Mouse (Mus musculus): ENCODE measurements around the gene Oser1.

DNA sequence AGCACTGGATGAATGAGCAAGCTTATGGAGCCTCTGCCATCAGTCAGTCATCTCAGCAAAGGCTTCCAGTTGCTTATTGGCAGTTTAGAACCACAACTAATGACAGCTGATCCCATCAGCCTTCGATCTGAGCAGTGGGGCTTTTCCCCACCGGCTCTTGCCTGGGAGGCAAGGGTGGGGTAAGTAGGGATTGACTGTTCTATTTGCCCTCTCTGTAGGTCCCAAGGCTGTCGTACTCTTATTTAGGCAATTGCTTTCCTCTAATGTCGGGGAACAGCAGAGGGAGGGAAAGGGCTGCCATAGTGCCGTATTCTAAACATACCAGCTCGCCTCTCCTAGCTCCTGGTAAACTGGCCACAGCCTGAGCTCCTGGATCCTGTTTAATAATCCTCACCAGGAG, at the start of gene Oser1:
- TF ChIP-seq RCOR1 (IDR thresholded peaks at IDR 0.05; ENCODE audit: low read depth, low read length) = no peak
- no peak for TF ChIP-seq HCFC1 (IDR thresholded peaks at IDR 0.05; ENCODE audit: low read depth, low read length)
- TF ChIP-seq CTCF (IDR thresholded peaks at IDR 0.05 in 2 of 3, conservative IDR thresholded peaks at IDR 0.05 in 1 of 3; ENCODE audit: control insufficient read depth in 1 of 3, insufficient read depth in 1 of 3, low read depth in 2 of 3, low read length in 3 of 3, poor library complexity in 1 of 3, severe bottlenecking in 1 of 3) = no peak
- TF ChIP-seq MAX (IDR thresholded peaks at IDR 0.05; ENCODE audit: low read length) = no peak
- TF ChIP-seq POLR2AphosphoS5 (IDR thresholded peaks at IDR 0.05; ENCODE audit: borderline replicate concordance, low read depth, low read length) = no peak
- no peak for TF ChIP-seq POLR2A (IDR thresholded peaks at IDR 0.05; ENCODE audit: control insufficient read depth in 1 of 2, insufficient read depth in 1 of 2, low read depth in 1 of 2, low read length in 2 of 2, poor library complexity in 1 of 2)
- TF ChIP-seq CHD2 (IDR thresholded peaks at IDR 0.05; ENCODE audit: low read length) = no peak
- no peak for TF ChIP-seq ZC3H11A (IDR thresholded peaks at IDR 0.05; ENCODE audit: low read depth, low read length)
- no peak for TF ChIP-seq SIN3A (IDR thresholded peaks at IDR 0.05; ENCODE audit: low read length)
- TF ChIP-seq GABPA (IDR thresholded peaks at IDR 0.05; ENCODE audit: low read depth, low read length) = no peak
- TF ChIP-seq E2F4 (IDR thresholded peaks at IDR 0.05; ENCODE audit: borderline replicate concordance, low read depth, low read length) = no peak
- no peak for TF ChIP-seq USF1 (IDR thresholded peaks at IDR 0.05; ENCODE audit: low read depth, low read length)
- TF ChIP-seq MXI1 (IDR thresholded peaks at IDR 0.05; ENCODE audit: low read depth, low read length) = no peak
- TF ChIP-seq EP300 (IDR thresholded peaks at IDR 0.05; ENCODE audit: low read depth in 1 of 2, low read length in 2 of 2) = no peak

Data from MEL (cell line).